Mouse (Mus musculus) heart, adult 2 months (tissue): Measurements from ENCODE around the gene P2rx4.

Experiments
- CTCF ChIP-seq: fragments of 200-600 bp; IDR thresholded peaks from 2 replicates; pipeline ENCODE4 v1.8.1; 2022; ENCODE audit warnings: antibody characterized with exemption, mild to moderate bottlenecking, moderate library complexity
- POLR2A ChIP-seq: fragments of 200-500 bp; IDR thresholded peaks from 2 replicates; pipeline ENCODE4 v1.6.1; 2011; ENCODE audit warnings: mild to moderate bottlenecking, low read depth, low read length, control low read depth; ENCODE audit not compliant: insufficient read depth

DNA sequence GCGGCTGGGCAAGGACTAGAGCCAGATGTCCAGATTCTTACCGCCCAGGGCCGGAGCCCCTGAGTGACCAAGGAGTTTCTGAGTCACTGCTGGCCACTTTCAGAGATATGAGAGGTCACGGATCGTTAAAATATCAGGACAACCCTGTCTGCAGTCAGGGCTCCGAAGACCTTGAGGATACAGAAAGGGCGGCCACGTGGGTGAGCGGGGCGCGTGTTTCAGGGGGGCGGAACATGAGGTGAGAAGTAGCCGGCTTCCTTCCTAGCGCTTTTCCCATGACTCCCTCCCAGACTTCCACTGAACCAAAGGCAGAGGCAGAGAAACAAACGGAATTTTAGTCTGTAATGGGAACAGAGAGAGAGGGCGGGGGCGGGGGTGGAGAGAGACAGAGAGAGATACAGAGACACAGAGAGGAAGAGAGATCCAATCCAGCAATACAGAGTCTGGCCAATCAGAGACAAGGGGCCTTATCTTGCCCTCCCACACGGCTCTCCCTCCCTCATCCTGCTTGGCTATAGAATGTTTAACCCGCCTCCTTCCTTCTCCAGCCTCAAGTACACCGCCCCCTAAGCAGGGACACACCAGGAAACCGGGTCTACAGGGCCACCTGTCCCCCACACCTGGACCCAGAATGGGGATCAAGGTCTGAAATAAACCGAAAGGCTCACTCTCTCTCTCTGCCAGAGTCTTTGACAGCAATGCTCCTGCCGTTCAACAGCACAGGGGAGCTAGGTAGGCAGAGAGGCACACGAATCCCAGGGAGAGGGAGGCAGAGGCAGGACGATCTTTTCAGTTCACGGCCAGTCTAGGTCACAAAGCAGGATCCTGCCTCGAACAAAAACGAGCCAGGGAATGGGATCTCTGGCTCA is 67.6 kb downstream of the P2rx4 start:
- TF ChIP-seq CTCF = no peak
- no peak for TF ChIP-seq POLR2A
